Mouse (Mus musculus): ENCODE results near the gene Hamp2. TPM values are rescaled to one million over a fixed set of nuclear protein-coding genes. Genes with fewer than 3 reads are reported as not detected.
A peak's percentile ranks its signal among the peaks of the same experiment; 100 is the strongest.
"Not testable (repeated sequence)": the region's sequence is repeated elsewhere in the genome, so short reads cannot be mapped to it uniquely, and the experiment has no call there.

The Hamp2 gene
- total RNA-seq, 2 experiments from 2014 or later: not detected

GRCm38 (mm10) chr7:30945876-30946275, 21.4 kb upstream of the Hamp2 start:
- H3K4me3 ChIP-seq: no peak overlapping the region
- no peak for DNase-seq
- TF ChIP-seq CTCF (IDR thresholded peaks at IDR 0.05): no peak
- intact Hi-C loops (cut with DNase I): no loop called here
- no peak overlapping the region for H3K27ac ChIP-seq

- H3K4me3 ChIP-seq; H3K27ac ChIP-seq; DNase-seq; intact Hi-C loops (cut with DNase I): not testable (repeated sequence)
These were observed 21.0 kb upstream of the Hamp2 start for GRCm38 (mm10) chr7:30945466-30945865.

GRCm38 (mm10) chr7:30944706-30945105, 20.2 kb upstream of the Hamp2 start:
- H3K4me3 ChIP-seq; H3K27ac ChIP-seq; DNase-seq; intact Hi-C loops (cut with DNase I): not testable (repeated sequence)

DNA sequence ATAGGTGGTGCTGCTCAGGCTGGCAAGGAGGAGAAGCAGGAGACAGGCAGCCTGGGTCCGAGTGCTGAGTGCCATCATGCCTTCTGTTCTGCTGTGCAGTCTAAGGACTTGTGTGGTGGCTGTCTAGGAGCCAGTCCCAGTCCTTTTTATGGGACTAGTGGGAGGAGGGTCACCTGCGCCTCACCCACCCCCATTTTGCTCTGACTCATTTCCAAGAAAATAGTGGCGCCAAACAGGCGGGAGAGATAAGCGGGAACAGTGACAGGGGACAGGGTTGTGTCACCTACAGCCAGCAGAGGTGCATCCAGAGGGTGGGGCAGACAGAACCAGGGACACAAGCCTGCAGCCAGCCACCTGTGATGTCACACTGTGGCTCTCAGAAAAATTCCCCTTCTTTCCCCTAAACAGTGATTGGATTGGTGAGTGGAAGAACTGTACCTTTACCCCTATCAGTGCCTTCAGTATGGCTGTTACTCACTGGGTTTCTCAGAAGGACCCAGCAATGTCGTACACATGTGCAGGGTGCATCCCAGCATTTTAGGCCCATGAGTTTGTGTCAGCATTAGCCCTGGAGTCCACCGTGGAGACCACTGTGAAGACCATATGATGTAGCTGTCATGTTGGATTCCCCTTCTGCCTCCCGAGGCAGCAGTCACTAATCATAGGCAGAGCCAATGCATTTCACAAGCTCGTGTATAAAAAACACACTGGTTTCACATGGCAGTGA, 19.6 kb upstream of the Hamp2 start, which contains the start of gene Hamp:
Gene Hamp, minus strand, starts transcription at position 124 of the 727 bp plus-strand sequence.
- Histone ChIP-seq H3K27ac (no peak within 1 kb of the TSS), H3K4me3 (no peak within 1 kb of the TSS)
- DNase-seq: no peak
- intact Hi-C loops (cut with DNase I): no loop called here
- TF ChIP-seq CTCF (IDR thresholded peaks at IDR 0.05): no peak

- H3K27ac ChIP-seq; H3K4me3 ChIP-seq; intact Hi-C loops (cut with DNase I); DNase-seq: not testable (repeated sequence)
These were observed 17.9 kb upstream of the Hamp2 start for GRCm38 (mm10) chr7:30942365-30942764.

DNA sequence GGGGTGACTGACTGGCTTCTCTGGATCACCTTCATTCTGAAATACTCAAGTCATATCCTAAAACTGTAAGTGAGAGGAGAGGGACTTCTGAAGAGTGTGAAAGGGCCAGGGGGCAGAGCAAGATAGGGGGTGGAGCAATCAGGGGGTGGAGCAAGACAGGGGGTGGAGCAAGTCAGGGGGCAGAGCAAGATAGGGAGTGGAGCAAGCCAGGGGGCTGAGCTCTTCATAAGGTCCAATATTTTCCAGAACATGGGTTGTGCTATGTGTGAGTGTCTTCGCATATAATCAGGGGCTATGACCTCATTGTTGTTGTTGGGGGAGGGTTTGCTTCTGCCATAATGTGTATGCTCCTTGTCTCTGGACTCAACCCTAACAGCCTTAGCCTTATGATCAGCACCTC, 15.6 kb upstream of the Hamp2 start:
- H3K27ac ChIP-seq; DNase-seq; intact Hi-C loops (cut with DNase I); H3K4me3 ChIP-seq: not testable (repeated sequence)

- DNase-seq; intact Hi-C loops (cut with DNase I); H3K4me3 ChIP-seq: not testable (repeated sequence)
These were observed 11.1 kb upstream of the Hamp2 start for GRCm38 (mm10) chr7:30935422-30936099.

GRCm38 (mm10) chr7:30924071-30924470, 410 bp downstream of the Hamp2 start:
- Histone ChIP-seq H3K4me3 (no peak overlapping the region), H3K27ac (no peak overlapping the region)
- intact Hi-C loops (cut with DNase I): no loop called here
- no peak for TF ChIP-seq CTCF (IDR thresholded peaks at IDR 0.05)
- DNase-seq: no peak

More at GRCm38 (mm10) chr7:30935422-30936099, 11.1 kb upstream of the Hamp2 start:
- H3K27ac ChIP-seq: not testable (repeated sequence)

DNA sequence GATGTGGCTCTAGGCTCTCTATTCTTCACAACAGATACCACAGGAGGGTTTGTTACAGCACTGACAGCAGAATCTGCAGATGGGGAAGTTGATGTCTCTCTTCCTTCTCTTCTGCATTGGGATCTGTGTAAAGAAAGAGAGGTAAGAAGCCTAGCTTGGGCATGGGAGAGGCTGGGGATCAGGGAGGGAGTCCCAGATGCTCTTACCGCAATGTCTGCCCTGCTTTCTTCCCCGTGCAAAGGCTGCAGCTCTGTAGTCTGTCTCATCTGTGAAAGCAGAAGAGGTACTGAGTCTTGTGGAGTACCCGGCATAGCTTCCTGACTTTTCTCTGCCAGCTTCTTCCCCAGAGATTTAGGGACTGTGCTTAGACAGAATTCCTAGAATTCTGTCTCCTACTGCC, 2.0 kb downstream of the Hamp2 start:
- H3K27ac ChIP-seq; intact Hi-C loops (cut with DNase I); DNase-seq; H3K4me3 ChIP-seq: not testable (repeated sequence)

DNA sequence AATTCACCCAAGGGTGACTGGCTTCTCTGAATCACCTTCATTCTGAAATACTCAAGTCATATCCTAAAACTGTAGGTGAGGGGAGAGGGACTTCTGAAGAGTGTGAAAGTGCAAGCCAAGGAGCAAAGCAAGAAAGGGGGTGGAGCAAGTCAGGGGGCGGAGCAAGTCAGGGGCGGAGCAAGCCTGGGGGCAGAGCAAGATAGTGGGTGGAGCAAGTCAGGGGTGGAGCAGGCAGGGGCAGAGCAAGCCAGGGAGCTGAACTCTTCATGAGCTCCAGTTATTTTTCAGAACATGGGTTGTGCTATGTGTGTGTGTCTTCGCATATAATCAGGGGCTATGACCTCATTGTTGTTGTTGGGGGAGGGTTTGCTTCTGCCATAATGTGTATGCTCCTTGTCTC, 4.3 kb downstream of the Hamp2 start:
- DNase-seq: no peak
- no peak overlapping the region for H3K27ac ChIP-seq
- no peak for TF ChIP-seq CTCF (IDR thresholded peaks at IDR 0.05)
- intact Hi-C loops (cut with DNase I): no loop called here
- no peak overlapping the region for H3K4me3 ChIP-seq

DNA sequence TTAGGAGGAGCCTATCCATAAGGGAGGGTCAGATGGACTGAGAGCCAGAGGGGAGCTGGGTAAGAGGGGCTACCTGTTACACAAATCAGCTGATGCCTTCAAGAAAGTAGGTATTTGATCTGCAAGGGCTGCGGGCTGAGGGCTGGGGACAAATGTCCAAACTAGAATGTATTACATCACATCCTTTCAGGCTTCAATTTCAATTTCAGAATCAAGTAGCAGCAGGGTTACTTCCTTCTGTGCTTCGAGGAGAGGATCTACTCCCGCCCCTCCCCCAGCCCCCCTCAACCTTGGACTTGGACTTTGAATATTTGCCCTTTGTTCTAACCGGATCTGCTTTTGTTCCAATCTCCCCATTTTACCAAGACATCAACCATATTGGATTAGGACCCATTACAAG, 7.3 kb downstream of the Hamp2 start:
- intact Hi-C loops (cut with DNase I): no loop called here
- Histone ChIP-seq H3K27ac (no peak overlapping the region), H3K4me3 (no peak overlapping the region)
- no peak for DNase-seq
- TF ChIP-seq CTCF (IDR thresholded peaks at IDR 0.05): no peak

- intact Hi-C loops (cut with DNase I): no loop called here
These were observed 7.8 kb downstream of the Hamp2 start for GRCm38 (mm10) chr7:30916713-30917112.

DNA sequence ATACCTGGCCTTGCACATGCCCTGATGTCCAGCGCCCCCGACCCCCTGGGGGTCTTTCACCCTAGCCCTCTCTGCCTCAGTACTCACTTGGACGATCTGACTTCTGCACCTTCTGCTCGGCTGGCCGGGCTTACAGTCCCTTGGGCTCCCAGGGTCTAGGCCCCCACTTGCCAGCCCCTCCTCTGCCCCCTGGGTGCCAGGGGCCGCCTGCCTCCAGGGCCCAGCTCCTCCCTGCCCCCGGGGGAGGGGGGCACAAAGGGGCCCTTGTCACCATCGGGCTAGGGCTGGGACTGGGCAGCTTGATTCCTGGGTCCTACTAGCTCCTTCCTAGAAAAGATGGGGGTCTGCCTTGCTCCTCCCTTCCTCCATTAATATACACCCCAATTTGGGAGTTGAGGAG, 9.7 kb downstream of the Hamp2 start, which contains the start of gene Mag:
Gene Mag, minus strand, starts transcription at position 142 of the 400 bp plus-strand sequence.
- no peak for DNase-seq
- no peak within 1 kb of the TSS for H3K27ac ChIP-seq
- TF ChIP-seq CTCF (IDR thresholded peaks at IDR 0.05): no peak
- intact Hi-C loops (cut with DNase I): no loop called here
- H3K4me3 ChIP-seq: peak within 1 kb of the TSS; percentile 4; the same call in 1 of the 2 replicates

More at GRCm38 (mm10) chr7:30916713-30917112, 7.8 kb downstream of the Hamp2 start:
- DNase-seq: no peak
- no peak overlapping the region for H3K27ac ChIP-seq
- TF ChIP-seq CTCF (IDR thresholded peaks at IDR 0.05): no peak
- H3K4me3 ChIP-seq: no peak overlapping the region

Data from gastrocnemius, adult 2 months (tissue).